In the genomic region with DNA sequence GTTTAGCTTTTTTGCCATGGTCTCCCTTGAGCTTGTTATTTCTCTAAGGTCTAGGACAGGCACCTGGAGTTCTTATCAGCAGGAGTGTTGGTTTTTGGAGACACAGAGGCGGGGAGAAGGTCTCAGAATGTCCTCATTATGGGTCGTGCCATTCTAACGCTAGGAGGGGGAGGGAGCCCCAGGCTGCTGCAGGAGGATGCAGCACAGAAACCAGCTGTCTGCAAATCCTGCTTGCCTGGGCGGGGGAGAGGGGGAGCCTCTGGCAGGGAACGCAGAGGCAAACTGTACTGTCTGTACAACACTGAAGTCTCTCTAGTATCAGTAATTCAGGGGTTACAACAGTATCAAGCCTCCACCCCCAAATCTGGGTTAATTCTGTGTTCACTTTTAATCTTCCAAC, we compare ENCODE assay signal across 8 mouse cellular contexts.
DNase-seq lines count a peak whose midpoint lies in the region; ATAC-seq and TF ChIP-seq lines count a peak whose summit lies in the region.

No protein-coding gene starts in this region.

- ATAC-seq in hindbrain, embryonic 14.5 days (ENCODE audit: low FRiP score) = no peak
- peak; percentile 53; the same call in 1 of the 2 replicates for ATAC-seq in midbrain, embryonic 15.5 days (replicated peaks)

- H3K4me2 ChIP-seq in hindbrain, embryonic 14.5 days (replicated peaks) = no peak overlapping the region
- H3K4me2 ChIP-seq in midbrain, embryonic 15.5 days = no peak overlapping the region

- TF ChIP-seq POLR2A in heart, adult 2 months (IDR thresholded peaks at IDR 0.05; ENCODE audit: insufficient read depth, low read depth, low read length) = no peak

- no peak for TF ChIP-seq CTCF in heart, adult 2 months (IDR thresholded peaks at IDR 0.05)

- peak overlapping the region; percentile 29; the same call in 1 of the 2 replicates for H3K27ac ChIP-seq in hindbrain, embryonic 10.5 days
- no peak overlapping the region for H3K27ac ChIP-seq in hindbrain, embryonic 14.5 days
- no peak overlapping the region for H3K27ac ChIP-seq in midbrain, embryonic 15.5 days
- no peak overlapping the region for H3K27ac ChIP-seq in heart, adult 2 months

- H3K27me3 ChIP-seq in hindbrain, embryonic 10.5 days (ENCODE audit: insufficient read depth, poor library complexity, severe bottlenecking) = no peaks in the 10 kb centered on the region
- H3K27me3 ChIP-seq in hindbrain, embryonic 14.5 days (ENCODE audit: control insufficient read depth, insufficient read depth, low read length) = no peaks in the 10 kb centered on the region
- H3K27me3 ChIP-seq in midbrain, embryonic 15.5 days (replicated peaks) = no peaks in the 10 kb centered on the region
- no peaks in the 10 kb centered on the region for H3K27me3 ChIP-seq in heart, adult 2 months (ENCODE audit: control insufficient read depth, insufficient read depth, low read length)

- no peaks in the 10 kb centered on the region for H3K79me2 ChIP-seq in heart, adult 2 months (replicated peaks; ENCODE audit: control insufficient read depth, insufficient read depth, low read length)

- TF ChIP-seq EP300 in heart, adult 2 months (IDR thresholded peaks at IDR 0.05; ENCODE audit: insufficient read depth, low read depth, low read length) = no peak

- H3K4me3 ChIP-seq in hindbrain, embryonic 10.5 days = no peak overlapping the region
- no peak overlapping the region for H3K4me3 ChIP-seq in hindbrain, embryonic 14.5 days (replicated peaks; ENCODE audit: low read length)
- no peak overlapping the region for H3K4me3 ChIP-seq in midbrain, embryonic 15.5 days
- no peak overlapping the region for H3K4me3 ChIP-seq in heart, adult 2 months

- no peaks in the 10 kb centered on the region for H3K36me3 ChIP-seq in hindbrain, embryonic 10.5 days
- no peaks in the 10 kb centered on the region for H3K36me3 ChIP-seq in hindbrain, embryonic 14.5 days (replicated peaks; ENCODE audit: control insufficient read depth, insufficient read depth)
- no peaks in the 10 kb centered on the region for H3K36me3 ChIP-seq in midbrain, embryonic 15.5 days (replicated peaks)
- H3K36me3 ChIP-seq in heart, adult 2 months (ENCODE audit: control insufficient read depth, insufficient read depth, low read length) = no peaks in the 10 kb centered on the region

- DNase-seq in hindbrain, embryonic 10.5 days (ENCODE audit: low spot score) = peak; percentile 13
- no peak for DNase-seq in hindbrain, embryonic 14.5 days (ENCODE audit: low spot score)
- peak; percentile 18 for DNase-seq in ovary, postnatal 36 days (ENCODE audit: low spot score)
- no peak for DNase-seq in ovary, postnatal 10 days (ENCODE audit: low spot score)
- peak; percentile 66 to 80 for DNase-seq in thymus, postnatal 36 days
- no peak for DNase-seq in heart, adult 2 months
- no peak for DNase-seq in urinary bladder, adult 2 months (ENCODE audit: low spot score)

- peaks cover 20% of the 10 kb centered on the region for H3K4me1 ChIP-seq in hindbrain, embryonic 10.5 days (replicated peaks)
- no peaks in the 10 kb centered on the region; the same call in 1 of the 2 replicates for H3K4me1 ChIP-seq in hindbrain, embryonic 14.5 days (replicated peaks; ENCODE audit: control insufficient read depth, insufficient read depth, low read length)
- H3K4me1 ChIP-seq in midbrain, embryonic 15.5 days = peaks cover 8% of the 10 kb centered on the region
- H3K4me1 ChIP-seq in heart, adult 2 months (ENCODE audit: control insufficient read depth, insufficient read depth, low read length) = no peaks in the 10 kb centered on the region

- 5% methylated on average over 5 of the region's 5 CpGs for WGBS in hindbrain, embryonic 10.5 days
- WGBS in hindbrain, embryonic 14.5 days = 5% methylated on average over 5 of the region's 5 CpGs
- WGBS in midbrain, embryonic 15.5 days = 2% methylated on average over 5 of the region's 5 CpGs
- 26% methylated on average over 5 of the region's 5 CpGs for WGBS in heart, adult 2 months

- no peaks in the 10 kb centered on the region for H3K9me3 ChIP-seq in hindbrain, embryonic 10.5 days
- H3K9me3 ChIP-seq in hindbrain, embryonic 14.5 days (ENCODE audit: control insufficient read depth, low read length) = no peaks in the 10 kb centered on the region
- H3K9me3 ChIP-seq in midbrain, embryonic 15.5 days = no peaks in the 10 kb centered on the region

- no peak overlapping the region for H3K9ac ChIP-seq in hindbrain, embryonic 14.5 days
- H3K9ac ChIP-seq in midbrain, embryonic 15.5 days = no peak overlapping the region
- no peak overlapping the region for H3K9ac ChIP-seq in heart, adult 2 months (ENCODE audit: low read depth, low read length)

- intact Hi-C loops in heart, adult 2 months (cut with DNase I) = no loop called here

Comparison
In these comparisons a context has a peak if more than half of its experiments do, and no peak if none do; other contexts are left out.
1. DNase-seq: peak in hindbrain, embryonic 10.5 days (single experiment), ovary, postnatal 36 days (single experiment) and thymus, postnatal 36 days (2 of 2); none in hindbrain, embryonic 14.5 days (single experiment), ovary, postnatal 10 days (single experiment), heart, adult 2 months (0 of 2) and urinary bladder, adult 2 months (single experiment).